Mouse (Mus musculus) left cerebral cortex, postnatal 14 days (tissue): ENCODE results near the gene Tnrc6b. TPM values are rescaled to one million over a fixed set of nuclear protein-coding genes. Genes with fewer than 3 reads are reported as not detected.
A peak's percentile ranks its signal among the peaks of the same experiment; 100 is the strongest.

Source experiments
- DNase-seq, 2 experiments: peaks; one replicate each; pipeline ENCODE4 v3.0.0; 2021 to 2022; ENCODE audit warnings: low spot score in 2 of 2, mixed read lengths in 1 of 2
- intact Hi-C: fragments of 180-260 bp; cut with DNase I; formaldehyde crosslinking; loops from one replicate; pipeline ENCODE4 v1.15.1; 2025
- microRNA-seq, 2 experiments: library from miRNA; unstranded; fragments of <30 nt; microRNA quantifications; one replicate each; pipeline ENCODE4 v1.2.0; 2022
- total RNA-seq, 2 experiments: library from RNA; stranded (reverse); gene quantifications; 2 replicates each; pipeline ENCODE4 v1.2.3; 2021

Tnrc6b gene
- total RNA-seq, 2 experiments from 2014 or later: 127 to 131 TPM

DNA sequence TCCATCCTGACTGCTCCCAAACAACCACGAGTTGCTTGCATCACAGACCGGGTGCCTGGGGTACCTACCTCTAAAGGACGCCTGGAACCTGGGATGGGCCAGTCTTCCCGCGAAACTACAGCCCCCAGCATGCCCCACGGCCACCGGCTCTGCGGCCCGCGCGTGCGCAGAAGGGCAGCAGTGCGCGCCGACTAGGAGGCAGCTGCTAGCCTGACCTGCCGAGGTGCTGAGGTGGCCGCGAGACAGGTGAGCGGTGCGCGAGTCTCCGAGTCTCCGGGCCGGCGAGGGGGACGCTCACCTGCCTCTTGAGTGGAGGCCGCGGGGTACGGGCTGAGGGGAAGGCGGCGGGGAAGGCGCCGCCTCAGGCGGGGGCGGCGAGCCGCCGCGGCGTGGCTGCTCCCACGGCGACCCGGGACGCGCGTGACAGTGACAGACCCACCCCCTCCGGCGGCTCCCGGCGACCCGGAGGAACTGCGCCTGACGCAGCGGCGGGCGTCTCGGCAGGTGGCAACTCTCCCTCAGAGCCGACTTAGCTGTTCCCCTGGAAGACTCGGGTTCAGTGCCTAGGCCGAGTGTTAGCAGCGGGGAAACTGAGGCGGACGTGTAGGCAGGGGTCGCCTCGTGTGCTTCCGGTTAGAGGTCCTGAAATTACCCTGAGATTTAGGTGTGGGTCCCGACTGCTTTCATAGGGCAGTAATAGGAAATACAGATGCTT is 266.7 kb downstream of the Tnrc6b start, which contains the start of gene Sgsm3:
Gene Sgsm3 (plus strand): TSS at position 146 of the 715 bp plus-strand sequence.
- intact Hi-C loops: no loop called here

DNA sequence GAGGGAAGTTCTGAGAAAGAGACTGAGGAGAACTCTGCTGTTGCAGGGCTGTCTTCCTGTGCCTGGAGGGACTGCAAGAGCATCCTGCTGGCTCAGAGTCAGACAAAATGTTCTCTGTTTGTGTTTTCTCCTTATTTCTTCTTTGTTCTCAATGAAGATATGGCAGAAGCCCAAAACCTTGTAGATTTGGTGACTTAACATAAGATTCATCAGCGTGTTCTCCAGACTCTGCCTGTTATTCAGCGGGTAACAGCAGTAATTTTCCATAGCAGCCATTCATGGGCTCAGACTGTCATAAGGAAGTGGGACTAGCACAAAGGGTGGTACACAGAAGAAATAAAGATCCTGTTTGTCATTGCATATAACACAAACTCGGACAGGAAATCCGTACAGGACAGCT is 268.5 kb downstream of the Tnrc6b start:
- intact Hi-C loops: no loop called here
- DNase-seq: peak in 1 of 2 experiments; percentile 28

More for the DNA sequence above, 266.7 kb downstream of the Tnrc6b start, which contains the start of gene Sgsm3:
- peak; percentile 69 to 86 for DNase-seq

DNA sequence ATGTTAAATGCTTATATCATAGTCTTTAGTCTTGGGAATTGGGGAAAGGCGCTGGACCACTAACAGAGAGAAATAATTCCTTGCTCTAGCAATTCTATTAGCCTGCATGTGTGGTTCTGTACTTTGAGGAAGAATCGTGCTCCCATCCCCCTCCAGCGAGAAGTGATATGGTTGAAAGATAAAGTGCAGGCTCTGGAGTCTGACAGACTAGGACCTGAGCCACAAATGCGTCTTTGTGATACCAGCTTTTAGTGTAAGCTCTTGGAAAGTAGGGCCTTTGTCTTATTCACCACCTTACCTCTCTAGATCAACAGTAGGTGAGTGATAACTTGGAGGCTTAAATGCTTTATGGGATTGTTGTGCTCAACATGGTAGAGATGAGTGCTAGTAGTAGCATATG is 270.1 kb downstream of the Tnrc6b start:
- DNase-seq: no peak
- intact Hi-C loops: no loop called here

DNA sequence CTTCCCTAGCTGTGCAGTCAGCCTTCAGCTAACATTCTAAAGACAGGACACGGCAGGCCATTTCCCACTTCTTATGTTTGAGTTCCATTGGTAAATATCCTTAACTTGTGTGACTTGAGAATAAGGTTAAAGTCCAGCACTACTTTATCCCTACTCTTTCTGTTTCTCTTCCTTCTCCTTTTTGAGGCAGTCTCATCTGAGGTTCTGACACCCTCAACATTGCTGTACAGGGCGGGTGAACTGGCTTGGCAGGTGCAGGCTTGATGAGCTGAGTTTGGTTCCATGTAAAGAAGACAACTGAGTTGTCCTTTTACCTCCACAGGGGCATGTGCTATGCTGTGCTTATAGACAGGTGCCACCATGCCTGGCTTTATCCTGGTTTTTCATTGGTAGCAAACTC is 272.2 kb downstream of the Tnrc6b start:
- DNase-seq: no peak
- intact Hi-C loops: loop anchor here (1.0 kb wide), 1 partner anchor 13 kb away; no protein-coding TSS in a partner anchor

DNA sequence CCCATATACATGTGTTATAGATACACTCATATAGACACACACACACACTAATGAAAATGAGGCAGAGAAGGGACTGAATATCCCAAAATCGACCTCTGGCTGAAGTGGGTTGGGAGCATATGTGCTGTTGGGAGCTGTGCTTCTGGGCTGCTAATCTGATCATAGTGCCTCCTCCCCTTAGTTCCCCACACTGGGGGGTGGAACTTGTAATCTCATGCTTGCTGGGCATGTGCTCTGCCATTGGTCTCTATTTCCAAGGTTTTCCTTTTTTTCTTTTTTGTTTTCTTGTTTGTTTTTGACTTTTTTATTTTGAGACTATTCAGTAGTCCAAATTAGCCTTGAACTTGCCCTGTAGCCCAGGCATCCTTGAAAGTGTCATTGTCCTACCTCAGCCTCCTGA is 277.2 kb downstream of the Tnrc6b start:
- intact Hi-C loops: no loop called here
- no peak for DNase-seq

DNA sequence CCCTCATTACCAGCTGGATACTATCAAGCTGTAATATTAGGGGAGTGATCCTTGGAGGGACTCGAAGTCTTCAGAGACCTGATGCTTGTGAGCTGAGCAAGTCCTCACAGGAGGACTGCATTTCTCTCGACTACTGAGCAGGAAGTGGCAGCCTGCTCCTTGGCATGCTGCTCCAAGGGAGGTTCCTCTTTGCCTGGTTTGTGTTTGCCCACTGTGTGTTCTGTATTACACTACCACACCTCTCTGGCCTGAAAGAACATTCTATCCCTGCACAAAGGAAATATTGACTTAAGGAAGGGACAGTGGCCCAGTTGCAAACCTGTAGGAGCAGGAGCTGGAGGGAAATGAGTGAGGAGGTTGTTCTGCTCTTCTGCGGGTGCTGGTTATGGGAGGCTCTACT is 278.6 kb downstream of the Tnrc6b start:
- DNase-seq: no peak
- intact Hi-C loops: no loop called here

Small RNAs within 50 kb of the gene (microRNA-seq; reads per million reads assigned to microRNA genes)
- 12.1 to 26.9 reads per million in 2 experiments for gene Mir5113

Other genes starting within 250 kb of the Tnrc6b start
- under 1 TPM in 1 of 2 experiments, not detected in 1; 0.15 TPM for gene Enthd1, start 146.2 kb upstream of the Tnrc6b start, total RNA-seq
- 1 to 10 TPM in 1 of 2 experiments, under 1 TPM in 1; 0.87 to 1.0 TPM for gene Grap2, start 138.7 kb upstream of the Tnrc6b start, total RNA-seq
- under 1 TPM; 0.37 to 0.53 TPM for gene Fam83f, start 39.5 kb upstream of the Tnrc6b start, total RNA-seq
- gene Adsl, start 237.2 kb downstream of the Tnrc6b start, total RNA-seq: 10 to 100 TPM; 22.8 to 28.3 TPM